Mouse (Mus musculus): ENCODE results near the gene 2610028H24Rik.

Gene 2610028H24Rik

GRCm38 (mm10) chr10:76448851-76449250 is at the start of gene 2610028H24Rik:
Gene 2610028H24Rik (plus strand): TSS chr10:76449081.
- no peak for DNase-seq

- no peak for DNase-seq
Measured at GRCm38 (mm10) chr10:76408520-76408919, 40.4 kb upstream of the 2610028H24Rik start.

GRCm38 (mm10) chr10:76416811-76417210 is 32.1 kb upstream of the 2610028H24Rik start:
- DNase-seq, result peak; percentile 97

- DNase-seq, result no peak
Measured at GRCm38 (mm10) chr10:76425674-76426073, 23.2 kb upstream of the 2610028H24Rik start.

- DNase-seq, result no peak
Measured at GRCm38 (mm10) chr10:76433925-76434324, 15.0 kb upstream of the 2610028H24Rik start.

GRCm38 (mm10) chr10:76439107-76439890 is 9.6 kb upstream of the 2610028H24Rik start:
- DNase-seq, result no peak

- no peak for DNase-seq
Measured at GRCm38 (mm10) chr10:76440281-76440680, 8.6 kb upstream of the 2610028H24Rik start, which contains the start of gene AC141477.1. Gene AC141477.1 (minus strand): TSS chr10:76440444.

- peak; percentile 100 for DNase-seq
Measured at GRCm38 (mm10) chr10:76442178-76443088, 6.4 kb upstream of the 2610028H24Rik start, which contains the start of gene Pcnt. Gene Pcnt (minus strand): TSS chr10:76442786.

GRCm38 (mm10) chr10:76445996-76446681 is 2.7 kb upstream of the 2610028H24Rik start:
- DNase-seq, result no peak

- peak; percentile 95 for DNase-seq
Measured at GRCm38 (mm10) chr10:76447406-76448229, 1.3 kb upstream of the 2610028H24Rik start.

GRCm38 (mm10) chr10:76455289-76455688 is 6.4 kb downstream of the 2610028H24Rik start:
- DNase-seq, result peak; percentile 89

GRCm38 (mm10) chr10:76461255-76461654 is 12.4 kb downstream of the 2610028H24Rik start:
- no peak for DNase-seq

GRCm38 (mm10) chr10:76462312-76462711 is 13.4 kb downstream of the 2610028H24Rik start:
- no peak for DNase-seq

- DNase-seq, result no peak
Measured at GRCm38 (mm10) chr10:76462721-76463120, 13.8 kb downstream of the 2610028H24Rik start.

GRCm38 (mm10) chr10:76468203-76469162 is 19.6 kb downstream of the 2610028H24Rik start, which contains the start of the genes Mcm3ap and Ybey:
Gene Mcm3ap (plus strand): TSS chr10:76468927.
Gene Ybey (minus strand): TSS chr10:76469114.
- peak; percentile 98 for DNase-seq

- DNase-seq, result no peak
Measured at GRCm38 (mm10) chr10:76473759-76474158, 24.9 kb downstream of the 2610028H24Rik start.

GRCm38 (mm10) chr10:76480851-76481250 is 32.0 kb downstream of the 2610028H24Rik start:
- no peak for DNase-seq

GRCm38 (mm10) chr10:76481480-76481879 is 32.6 kb downstream of the 2610028H24Rik start:
- no peak for DNase-seq

- no peak for DNase-seq
Measured at GRCm38 (mm10) chr10:76486302-76486701, 37.4 kb downstream of the 2610028H24Rik start.

- DNase-seq, result peak; percentile 48
Measured at GRCm38 (mm10) chr10:76488265-76488664, 39.4 kb downstream of the 2610028H24Rik start.

Measured in heart, adult 11 months (tissue).